Mouse (Mus musculus): ENCODE data around the gene Cops7b. TPM values are rescaled to one million over a fixed set of nuclear protein-coding genes. Genes with fewer than 3 reads are reported as not detected.
"Not testable (repeated sequence)": the region's sequence is repeated elsewhere in the genome, so short reads cannot be mapped to it uniquely, and the experiment has no call there.

Cops7b gene
- 10 to 100 TPM; 25.2 to 25.8 TPM for total RNA-seq (2021)

DNA sequence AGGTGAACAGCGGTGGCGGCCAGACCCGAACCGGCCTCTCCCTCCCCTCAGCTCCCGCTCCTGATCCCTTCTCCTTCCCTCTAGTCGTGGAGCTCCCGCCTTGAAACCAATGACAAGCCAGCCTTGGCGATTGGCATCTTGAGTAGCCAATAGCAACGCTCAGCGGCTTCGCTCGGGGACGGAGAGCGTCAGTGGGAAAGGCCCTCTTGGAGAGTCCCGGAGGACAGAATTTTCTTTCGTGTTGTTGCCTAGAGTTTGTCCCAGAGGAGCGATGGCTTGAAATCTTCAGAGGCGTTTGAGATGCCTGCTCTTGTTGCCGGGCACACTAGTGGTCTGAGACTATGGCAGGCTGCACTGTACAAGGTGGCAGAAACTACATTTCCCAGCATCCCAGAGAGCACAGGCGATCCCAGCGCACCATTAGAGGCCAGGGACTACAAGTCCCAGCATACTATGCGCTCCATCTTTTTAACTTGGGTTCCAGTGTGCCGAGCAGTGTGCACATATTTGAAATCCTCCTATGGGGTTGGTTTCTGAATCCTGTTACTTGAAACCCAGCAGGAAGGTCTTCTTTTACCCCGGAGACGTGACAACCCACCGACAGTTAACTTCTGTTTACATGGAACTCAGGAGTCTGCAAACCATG, at the start of gene Cops7b, which contains the start of gene Pde6d:
TSS of gene Cops7b (plus strand) at position 454 of the 646 bp plus-strand sequence.
TSS of gene Pde6d (minus strand) at position 179 of the 646 bp plus-strand sequence.
- intact Hi-C loops (cut with DNase I): loop anchor here (5.0 kb wide), 1 partner anchor 90 kb away; no protein-coding TSS in a partner anchor
- DNase-seq (ENCODE audit: low spot score in 2 of 2): peak; percentile 97 to 98

DNA sequence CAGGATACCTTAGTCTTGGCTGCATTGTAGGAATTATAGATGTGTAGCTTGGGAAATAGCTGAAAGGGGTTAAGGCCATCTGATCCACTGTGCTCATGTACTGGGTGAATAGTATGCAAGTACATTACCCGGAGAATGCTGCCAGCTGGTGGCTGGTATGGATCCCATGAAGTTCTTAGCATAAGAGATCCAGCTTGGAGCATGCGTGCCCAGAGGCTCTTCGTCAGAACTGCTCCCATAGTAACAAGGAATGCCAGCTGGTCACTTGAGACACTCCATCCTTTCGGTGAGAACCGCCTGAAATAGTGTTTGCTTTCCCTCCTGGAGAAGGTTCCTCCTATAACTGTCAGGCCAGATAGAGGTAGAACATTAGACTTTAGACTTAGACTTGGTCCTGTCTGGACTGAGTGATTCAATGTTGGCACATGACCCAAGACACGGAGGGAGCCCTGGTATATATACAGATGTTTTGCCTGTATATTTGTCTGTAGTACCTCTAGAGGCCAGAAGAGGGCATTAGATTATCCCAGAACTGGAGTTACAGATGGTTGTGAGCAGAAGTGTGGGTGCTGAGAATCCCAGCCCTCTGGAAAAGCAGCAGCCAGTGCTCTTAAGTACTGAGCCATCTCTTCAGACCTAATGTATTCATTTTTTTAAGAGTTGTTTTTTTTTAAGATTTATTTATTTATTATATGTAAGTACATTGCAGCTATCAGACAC, 49.1 kb upstream of the Cops7b start:
- intact Hi-C loops (cut with DNase I): loop anchor here (10.0 kb wide), 1 partner anchor 179 kb away; the partner anchor contains the start of gene Ncl
- DNase-seq (ENCODE audit: low spot score in 2 of 2): peak; percentile 50 to 53

DNA sequence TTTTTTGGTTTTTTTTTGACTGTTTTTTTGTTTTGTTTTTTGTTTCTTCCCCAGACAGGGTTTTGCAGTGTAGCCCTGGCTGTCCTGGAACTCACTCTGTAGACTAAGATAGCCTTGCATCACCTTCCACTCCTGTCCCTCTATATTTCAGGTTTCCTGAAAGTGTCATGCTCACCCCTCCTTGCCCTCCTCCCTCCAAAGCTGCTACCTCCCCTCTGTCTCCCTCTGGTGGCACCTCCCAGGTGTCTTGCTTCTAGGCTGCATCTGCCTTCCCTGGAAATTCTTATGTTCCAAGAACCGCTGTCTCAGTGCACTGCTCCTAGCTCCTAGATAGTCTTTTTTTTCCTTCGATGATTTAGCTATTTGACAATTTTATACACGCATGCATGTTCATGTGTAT, 44.3 kb upstream of the Cops7b start:
- intact Hi-C loops (cut with DNase I): loop anchor here (10.0 kb wide), 1 partner anchor 184 kb away; the partner anchor contains the start of gene Ncl
- DNase-seq (ENCODE audit: low spot score in 2 of 2): no peak

DNA sequence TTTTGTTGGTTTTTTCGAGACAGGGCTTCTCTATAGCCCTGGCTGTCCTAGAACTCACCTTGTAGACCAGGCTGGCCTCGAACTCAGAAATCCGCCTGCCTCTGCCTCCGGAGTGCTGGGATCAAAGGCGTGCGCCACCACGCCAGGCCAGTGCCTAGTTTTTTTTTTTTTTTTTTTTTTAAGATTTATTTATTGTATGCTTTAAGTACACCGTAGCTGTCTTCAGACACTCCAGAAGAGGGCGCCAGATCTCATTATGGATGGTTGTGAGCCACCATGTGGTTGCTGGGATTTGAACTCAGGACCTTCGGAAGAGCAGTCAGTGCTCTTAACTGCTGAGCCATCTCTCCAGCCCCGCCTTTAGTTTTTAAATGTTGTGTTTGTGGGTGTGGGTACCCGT, 43.1 kb upstream of the Cops7b start:
- intact Hi-C loops (cut with DNase I): loop anchor here (10.0 kb wide), 1 partner anchor 185 kb away; the partner anchor contains the start of gene Ncl
- DNase-seq (ENCODE audit: low spot score in 2 of 2): not testable (repeated sequence)

DNA sequence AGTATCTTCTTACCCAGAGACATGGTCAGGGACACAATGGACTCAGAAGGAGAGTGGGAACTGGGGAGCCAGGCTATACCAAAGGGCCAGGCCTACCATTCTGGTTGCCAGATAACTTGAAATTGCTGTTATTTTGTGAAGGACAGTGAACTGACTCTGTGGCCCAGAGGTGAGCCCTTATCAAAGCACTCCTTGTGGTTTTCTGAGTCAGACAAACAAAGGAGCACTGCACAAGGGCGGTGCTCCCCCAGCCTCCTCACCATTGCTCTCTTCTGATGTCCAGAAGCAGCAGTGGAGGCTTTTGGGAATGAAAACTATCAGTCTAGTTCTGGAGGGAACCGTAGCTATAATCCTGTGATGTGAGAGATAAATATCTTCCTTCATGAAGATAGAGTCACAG, 40.1 kb upstream of the Cops7b start:
- intact Hi-C loops (cut with DNase I): no loop called here
- DNase-seq (ENCODE audit: low spot score in 2 of 2): no peak

DNA sequence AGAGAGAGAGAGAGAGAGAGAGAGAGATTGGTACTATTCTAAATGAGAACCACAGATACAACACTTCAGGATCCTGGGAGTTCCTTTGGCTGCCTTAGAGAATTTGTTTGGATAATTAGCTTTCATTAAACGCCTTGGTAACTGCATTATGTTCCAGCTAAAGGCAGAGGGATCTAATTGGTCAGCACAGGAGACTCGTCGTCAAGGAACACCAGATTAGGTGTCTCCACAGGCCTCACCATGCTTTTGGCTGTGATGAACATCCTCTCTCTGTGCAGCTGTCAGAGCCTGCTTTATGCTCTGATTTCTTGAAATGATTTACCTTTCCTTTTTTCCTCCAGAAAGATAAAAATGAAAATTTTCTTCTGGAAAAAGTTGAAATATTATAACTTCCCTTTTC, 35.9 kb upstream of the Cops7b start:
- no peak for DNase-seq (ENCODE audit: low spot score in 2 of 2)
- intact Hi-C loops (cut with DNase I): no loop called here

DNA sequence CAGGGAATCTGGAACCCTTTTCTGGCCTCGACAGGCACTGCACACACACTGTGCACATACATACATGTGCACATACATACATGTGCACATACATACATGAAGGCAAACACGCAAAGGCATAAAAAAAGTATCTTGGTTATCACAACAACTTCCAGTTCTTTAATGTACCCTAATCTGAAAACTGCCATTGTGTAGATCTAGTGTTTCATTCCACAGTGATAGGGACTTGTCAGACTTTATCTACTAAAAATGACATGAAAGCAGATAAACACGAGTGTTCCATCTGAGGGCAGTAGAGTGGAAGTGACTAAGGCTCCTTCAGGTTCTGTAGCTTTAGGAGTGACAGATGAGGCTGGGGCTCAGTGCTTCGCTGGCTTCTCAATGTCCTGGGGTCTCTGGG, 31.4 kb upstream of the Cops7b start:
- intact Hi-C loops (cut with DNase I): no loop called here
- no peak for DNase-seq (ENCODE audit: low spot score in 2 of 2)

DNA sequence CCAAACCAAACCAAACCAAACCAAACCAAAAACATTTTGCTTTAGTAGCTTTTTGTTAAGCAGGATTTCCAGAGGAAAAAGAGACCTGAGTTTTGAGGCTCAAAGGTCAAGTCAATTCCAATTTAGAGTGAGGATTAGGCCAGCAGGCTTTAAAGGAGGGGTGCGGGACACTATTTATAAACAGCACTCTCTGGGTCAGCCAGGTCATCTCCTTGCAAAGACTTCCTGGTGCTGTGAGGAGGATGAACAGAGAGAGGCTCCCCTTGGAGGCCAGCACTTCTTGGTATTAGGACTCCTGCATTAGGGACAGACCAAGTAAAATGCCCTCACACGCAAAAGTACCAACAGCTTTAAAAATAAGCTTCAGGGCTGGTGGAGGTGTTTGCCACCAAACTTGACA, 30.8 kb upstream of the Cops7b start:
- DNase-seq (ENCODE audit: low spot score in 2 of 2): no peak
- intact Hi-C loops (cut with DNase I): no loop called here

DNA sequence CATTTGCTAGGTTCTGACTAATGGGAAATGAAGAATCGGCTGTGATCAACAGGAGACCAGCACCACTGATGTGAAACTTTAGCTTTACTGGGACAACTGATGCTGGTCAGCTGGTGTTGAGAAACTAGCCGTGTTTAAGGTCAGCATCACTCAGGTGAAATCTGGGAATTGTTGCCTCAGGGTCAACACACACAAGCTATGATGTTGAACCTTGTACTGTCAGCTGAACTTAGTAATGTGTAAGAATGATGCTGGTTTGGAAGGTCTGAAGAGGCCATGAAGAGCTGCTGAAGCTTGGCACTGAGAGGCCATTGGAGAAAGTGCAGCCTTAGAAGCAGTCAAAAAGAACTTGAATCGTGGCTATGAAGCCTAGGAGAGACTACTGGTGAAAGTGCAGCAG, 27.0 kb upstream of the Cops7b start:
- no peak for DNase-seq (ENCODE audit: low spot score in 2 of 2)
- intact Hi-C loops (cut with DNase I): no loop called here

DNA sequence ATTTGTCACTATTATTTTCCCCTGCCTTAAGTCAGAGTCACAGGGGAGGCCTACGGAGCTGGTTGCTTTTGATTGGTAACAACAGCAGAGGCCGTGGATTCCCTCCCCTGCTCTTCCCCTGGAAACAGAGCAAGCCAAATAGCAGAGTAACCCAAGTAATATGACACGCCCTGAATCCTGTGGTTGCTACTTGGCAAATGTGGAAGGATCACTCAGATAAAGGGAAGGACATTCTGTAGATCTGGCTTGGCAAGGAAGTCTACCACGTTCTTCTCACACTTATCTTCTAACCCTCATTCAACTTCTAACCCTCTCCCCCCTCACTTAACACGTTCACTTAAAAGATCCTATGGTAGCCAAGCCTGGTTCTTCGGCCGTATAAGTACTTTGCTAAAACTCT, 24.8 kb upstream of the Cops7b start:
- intact Hi-C loops (cut with DNase I): no loop called here
- DNase-seq (ENCODE audit: low spot score in 2 of 2): no peak

DNA sequence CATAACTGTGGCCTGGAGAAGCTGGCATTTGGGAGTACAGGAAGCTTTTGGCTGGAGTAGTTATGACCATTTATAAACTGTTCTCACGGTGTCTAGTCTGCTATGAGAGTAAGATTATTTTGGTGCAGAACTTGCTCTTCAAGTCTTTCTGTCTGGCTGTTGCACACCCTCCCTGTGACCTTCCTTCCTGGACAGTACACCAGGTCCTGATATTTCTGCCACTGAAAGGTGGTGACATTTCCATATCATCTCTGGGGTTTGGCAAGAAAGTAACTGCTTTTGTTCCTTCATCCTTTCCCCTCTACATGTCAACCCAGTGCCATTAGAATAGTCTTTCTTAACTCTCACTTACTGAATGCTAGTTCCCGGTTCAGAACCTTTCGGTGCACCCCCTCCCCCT, 23.5 kb upstream of the Cops7b start:
- intact Hi-C loops (cut with DNase I): no loop called here
- DNase-seq (ENCODE audit: low spot score in 2 of 2): no peak

DNA sequence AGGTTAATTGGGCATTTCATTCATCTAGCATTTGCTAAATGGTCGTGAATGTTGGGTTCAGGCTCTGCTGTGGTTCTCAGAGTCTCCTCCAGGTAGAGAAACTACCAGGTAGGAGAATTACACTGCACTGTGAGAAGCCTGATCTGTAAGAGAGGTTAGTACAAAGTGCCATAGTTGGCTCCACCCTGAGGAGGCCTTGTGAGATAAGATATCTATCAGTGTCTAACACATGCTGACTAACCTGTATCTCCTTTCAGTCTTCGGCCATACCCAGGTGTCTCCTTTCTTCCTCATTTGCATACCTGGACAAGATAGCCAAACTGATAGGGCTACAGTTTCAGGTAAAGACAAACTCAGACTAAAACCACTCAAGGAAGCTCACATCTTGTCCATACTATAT, 20.0 kb upstream of the Cops7b start:
- no peak for DNase-seq (ENCODE audit: low spot score in 2 of 2)
- intact Hi-C loops (cut with DNase I): no loop called here

DNA sequence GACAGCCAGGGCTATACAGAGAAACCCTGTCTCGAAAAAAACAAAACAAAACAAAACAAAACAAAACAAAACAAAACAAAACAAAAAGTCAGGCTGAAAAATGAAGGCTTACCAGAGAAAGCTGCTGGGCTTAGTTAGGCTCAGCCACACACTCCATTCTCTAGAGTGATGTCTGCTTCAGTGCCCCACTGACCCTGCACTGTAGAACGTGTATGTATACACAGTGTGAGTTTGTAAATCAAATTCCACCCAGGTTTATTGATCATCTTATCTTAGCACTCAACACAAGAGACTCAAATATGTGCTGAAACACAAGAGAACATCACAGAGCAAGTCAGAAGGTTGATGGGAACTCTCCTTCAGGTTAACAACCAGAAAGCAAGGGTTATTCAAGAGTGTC, 14.3 kb upstream of the Cops7b start:
- intact Hi-C loops (cut with DNase I): no loop called here
- no peak for DNase-seq (ENCODE audit: low spot score in 2 of 2)

DNA sequence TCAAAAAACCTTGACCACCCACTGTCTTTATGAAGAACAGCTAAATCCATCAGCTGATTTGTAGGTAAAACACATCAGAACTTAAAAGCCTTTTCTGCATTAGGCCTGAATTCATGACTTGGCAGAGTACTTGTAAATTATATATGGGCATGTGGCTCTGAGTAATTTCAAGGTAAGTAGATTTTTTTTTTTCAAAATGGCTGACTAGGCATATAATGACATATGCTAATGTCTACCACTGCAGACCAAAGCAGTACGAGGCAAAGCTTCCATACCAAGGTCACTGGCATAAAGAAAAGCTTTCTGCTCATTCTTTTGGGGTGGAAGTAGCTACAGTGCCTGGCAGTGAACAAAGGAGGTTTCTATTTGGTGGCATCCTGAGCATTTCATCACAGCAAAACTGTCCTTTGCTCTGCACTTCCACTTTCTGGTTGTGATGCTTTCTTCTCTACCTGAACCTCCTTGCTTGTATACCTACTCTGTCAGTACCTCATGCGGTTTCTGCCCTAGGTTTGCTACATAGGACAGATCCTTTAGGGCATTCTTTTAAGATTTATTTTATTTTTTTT, 13.3 kb upstream of the Cops7b start:
- intact Hi-C loops (cut with DNase I): no loop called here
- DNase-seq (ENCODE audit: low spot score in 2 of 2): no peak

DNA sequence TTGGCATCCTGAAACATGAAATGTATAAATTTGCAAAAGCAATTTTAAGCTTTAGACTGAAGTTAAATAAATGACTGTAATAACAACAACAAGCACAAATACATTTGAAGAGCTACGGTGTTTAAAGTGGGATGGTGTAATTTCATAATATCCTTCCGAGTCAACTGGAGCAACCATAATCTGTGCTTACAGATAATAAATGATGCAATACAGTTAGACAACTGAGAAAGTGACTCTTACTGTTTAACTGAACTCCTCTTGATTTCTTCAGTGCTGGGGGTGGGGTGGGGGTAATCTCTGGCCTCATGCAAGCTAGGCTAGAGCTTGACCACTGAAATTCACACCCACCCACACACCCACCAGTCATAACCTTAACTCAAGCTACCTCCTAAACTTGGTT, 11.3 kb upstream of the Cops7b start:
- no peak for DNase-seq (ENCODE audit: low spot score in 2 of 2)
- intact Hi-C loops (cut with DNase I): no loop called here

DNA sequence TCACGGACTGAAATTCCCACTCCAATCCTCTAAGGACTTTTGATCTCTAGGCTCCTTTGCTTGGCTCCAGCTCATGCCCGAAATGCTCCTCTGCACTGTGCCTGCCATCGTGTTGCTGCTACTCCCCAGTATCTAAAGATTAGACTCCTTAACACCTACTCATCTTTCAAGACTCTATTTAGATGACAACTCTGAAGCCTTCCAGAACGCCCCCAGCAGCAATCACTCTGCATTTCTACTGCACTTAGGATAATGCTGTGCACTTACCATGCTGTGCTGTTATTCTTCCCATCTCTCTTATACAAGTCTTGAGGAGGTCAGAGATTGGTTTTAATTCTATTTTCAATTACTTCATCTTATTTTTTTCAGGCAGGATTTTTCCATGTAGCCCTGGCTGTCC, 10.8 kb upstream of the Cops7b start:
- DNase-seq (ENCODE audit: low spot score in 2 of 2): no peak

DNA sequence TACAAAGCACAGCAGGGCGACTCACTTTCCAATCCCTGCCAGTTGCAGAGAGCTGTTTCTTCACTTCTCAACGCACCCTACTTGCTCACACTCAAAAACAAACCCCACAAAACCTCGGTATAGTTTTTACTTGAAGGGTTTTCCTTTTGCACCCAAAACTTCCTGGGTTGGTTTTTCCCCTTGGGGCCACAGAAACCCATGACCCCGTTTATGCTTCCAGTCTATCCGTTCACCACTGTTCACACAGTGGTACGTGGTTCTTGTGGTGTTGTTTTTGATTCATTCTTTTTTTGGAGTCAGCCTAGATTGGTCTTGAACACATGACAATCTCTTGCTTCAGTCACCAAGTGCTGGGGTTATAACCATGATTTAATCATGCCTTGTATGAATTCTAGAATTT, 2.3 kb upstream of the Cops7b start:
- intact Hi-C loops (cut with DNase I): loop anchor here (5.0 kb wide), 1 partner anchor 88 kb away; no protein-coding TSS in a partner anchor

More for the DNA sequence above, 10.8 kb upstream of the Cops7b start:
- intact Hi-C loops (cut with DNase I): no loop called here

DNA sequence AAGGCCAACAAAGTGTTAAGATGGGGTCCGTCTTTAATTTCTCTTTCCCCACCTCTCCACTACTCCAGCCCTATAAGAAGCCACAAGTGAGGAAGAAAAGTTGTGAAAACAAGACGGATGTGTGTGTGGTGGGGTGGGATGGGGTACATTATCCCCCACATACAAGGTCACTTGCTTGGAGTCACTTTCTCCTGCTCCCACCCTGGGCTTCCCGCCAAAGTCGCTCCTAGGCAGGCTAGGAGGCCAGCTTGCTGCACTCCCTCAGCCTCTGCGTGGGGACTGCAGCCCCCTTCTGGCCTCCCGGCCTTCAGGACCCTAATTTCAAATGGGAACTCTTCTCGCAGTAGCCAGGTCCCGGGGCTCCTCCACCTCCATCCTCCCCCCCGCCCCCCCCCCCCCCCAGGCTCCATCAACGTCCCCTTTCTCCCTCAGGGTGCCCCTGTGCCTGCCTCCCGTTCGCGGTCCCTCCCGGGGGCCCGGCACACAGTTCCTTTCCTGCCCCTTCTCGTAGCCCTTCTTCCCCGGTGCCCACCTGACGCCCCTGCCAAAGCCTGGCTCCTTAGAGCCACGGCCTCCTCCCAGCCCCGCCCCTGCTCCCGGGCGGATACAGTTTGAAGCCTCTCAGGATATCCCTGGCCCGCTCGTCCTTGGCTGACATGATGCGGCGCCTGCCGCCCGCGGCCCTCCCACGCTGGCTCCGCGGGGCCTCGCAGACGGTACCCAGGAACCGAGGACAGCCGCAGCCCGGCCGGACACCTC, 833 bp upstream of the Cops7b start:
- intact Hi-C loops (cut with DNase I): loop anchor here (5.0 kb wide), 1 partner anchor 90 kb away; no protein-coding TSS in a partner anchor
- DNase-seq (ENCODE audit: low spot score in 2 of 2): no peak

More for the DNA sequence above, 2.3 kb upstream of the Cops7b start:
- no peak for DNase-seq (ENCODE audit: low spot score in 2 of 2)

DNA sequence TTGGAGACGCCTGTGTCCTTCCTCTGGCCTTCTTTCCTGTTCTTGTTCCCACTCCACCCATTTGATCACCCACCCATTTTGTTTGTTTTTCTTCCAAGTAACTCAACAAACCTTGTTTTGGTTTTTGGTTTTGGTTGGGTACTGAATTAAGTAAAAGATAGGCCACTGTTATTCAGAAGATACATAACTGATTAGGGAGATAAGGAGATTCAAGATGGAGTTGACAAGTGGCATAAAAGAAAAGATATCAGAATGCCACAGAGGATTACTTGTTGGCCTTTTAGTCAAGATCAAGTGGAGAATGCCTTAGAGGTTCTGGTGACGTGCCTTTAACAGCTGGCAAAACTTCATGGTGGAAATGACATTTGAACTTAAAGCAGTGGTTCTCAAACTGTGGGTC, 1.0 kb downstream of the Cops7b start:
- no peak for DNase-seq (ENCODE audit: low spot score in 2 of 2)
- intact Hi-C loops (cut with DNase I): loop anchor here (5.0 kb wide), 1 partner anchor 91 kb away; no protein-coding TSS in a partner anchor

DNA sequence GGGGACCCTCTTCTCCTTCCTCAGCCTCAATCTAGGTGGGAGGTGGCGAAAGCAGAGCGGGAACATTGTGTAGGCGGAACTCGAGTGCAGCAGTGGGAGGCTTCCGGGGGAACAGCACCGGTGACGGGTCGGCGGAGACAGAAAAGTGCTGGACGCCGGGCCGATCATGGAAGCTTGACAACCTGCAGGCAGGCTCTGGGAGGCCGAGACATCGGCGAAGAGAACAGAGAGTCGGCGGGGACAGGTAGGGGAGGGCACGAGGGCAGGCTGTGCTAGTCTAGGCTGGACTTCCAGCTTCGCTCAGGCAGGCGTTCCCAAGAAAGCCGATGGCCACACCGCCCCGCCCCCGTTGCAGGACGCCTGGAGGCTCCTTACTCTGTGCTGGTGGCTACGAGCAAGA, 4.3 kb downstream of the Cops7b start:
- intact Hi-C loops (cut with DNase I): no loop called here
- peak; percentile 84 to 85 for DNase-seq (ENCODE audit: low spot score in 2 of 2)
